Mouse (Mus musculus): ENCODE data around the gene Abcg2.

The Abcg2 gene

DNA sequence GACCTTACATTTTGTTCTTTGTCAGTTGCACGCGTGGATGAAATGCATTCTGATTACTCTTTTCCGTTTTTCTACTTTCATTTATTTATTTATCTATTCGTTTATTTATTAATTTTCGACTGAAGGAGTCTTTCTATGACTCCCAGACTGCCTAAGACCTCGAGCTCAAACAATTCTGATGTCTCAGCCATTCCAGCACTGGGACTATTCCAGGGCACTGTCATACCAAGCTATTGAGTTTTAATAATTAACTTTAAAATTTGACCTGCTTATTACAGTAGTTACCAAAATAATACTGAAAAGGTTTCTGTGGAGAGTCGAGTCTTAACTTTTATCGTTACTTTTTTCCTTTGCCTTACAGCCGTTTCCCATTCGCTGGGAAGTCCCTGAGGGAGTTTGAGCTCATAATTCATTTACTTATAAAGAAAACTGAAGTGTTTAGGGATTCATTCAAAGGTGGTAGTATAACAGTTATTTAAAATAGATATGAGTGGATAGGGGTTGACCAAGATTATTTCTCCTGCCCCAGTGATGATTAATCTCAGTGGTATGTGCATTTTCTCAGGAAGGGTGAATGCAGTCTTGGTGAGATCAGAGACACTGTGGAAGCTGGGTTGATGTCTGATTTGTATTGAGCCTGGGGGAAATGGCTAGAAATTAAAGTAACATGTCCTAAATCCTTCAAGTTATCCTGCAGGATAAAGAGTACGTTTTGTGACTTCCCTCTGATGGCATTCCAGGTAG is 56.9 kb downstream of the Abcg2 start:
- TF ChIP-seq GATA4 (IDR thresholded peaks at IDR 0.05; ENCODE audit: insufficient replicate concordance, low read length): no peak

GRCm38 (mm10) chr6:58642191-58642590 is 57.9 kb downstream of the Abcg2 start:
- TF ChIP-seq GATA4 (IDR thresholded peaks at IDR 0.05; ENCODE audit: insufficient replicate concordance, low read length): no peak

DNA sequence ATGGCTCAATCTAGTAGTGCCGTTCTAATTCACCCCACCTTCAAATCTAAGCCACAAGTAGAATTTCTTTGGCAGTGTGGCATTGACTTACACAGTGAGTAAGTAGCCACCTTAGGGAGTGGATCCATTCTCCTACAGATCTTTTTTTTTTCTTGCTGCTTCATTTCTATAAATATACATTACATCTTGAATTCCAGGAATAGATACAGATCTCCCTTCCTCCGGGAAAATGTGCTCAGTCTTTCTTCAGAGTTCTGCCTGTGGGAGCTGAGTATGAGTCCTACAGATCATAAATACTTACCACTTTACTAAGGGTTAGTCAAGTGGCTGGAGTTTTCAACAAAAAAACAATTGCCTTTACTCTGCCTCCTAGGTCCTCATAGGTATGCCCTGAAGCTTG is 60.3 kb downstream of the Abcg2 start:
- TF ChIP-seq GATA4 (IDR thresholded peaks at IDR 0.05; ENCODE audit: insufficient replicate concordance, low read length): no peak

DNA sequence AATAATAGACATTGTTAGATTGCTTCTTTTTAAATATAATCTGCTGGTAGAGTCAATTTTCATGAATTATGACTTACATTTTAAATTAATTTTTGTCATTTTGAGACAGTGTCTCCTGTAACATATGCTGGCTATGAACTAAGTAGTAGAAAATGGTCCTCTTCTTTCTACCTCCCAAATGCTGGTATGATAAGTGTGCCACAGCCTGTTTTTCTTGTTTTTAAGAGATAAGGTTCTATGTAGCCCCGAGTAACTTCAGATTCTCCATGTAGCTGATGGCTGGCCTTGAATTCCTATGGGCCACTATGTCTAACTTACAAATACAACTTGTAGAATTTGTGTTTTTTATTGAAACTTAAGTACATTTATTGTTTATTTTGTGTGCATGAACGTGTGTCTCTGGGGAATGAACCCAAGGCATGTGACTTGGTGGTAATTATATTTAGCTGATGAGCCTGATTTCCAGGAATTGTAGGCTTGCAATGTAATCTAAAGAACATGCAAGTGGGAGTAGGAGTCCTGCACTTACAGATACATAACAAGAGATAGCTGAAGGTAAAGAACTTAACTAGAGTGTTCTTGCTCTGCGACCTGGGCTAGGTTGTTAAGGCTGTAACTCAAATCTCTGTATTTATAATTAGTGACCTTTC is 63.9 kb downstream of the Abcg2 start:
- no peak for TF ChIP-seq GATA4 (IDR thresholded peaks at IDR 0.05; ENCODE audit: insufficient replicate concordance, low read length)

DNA sequence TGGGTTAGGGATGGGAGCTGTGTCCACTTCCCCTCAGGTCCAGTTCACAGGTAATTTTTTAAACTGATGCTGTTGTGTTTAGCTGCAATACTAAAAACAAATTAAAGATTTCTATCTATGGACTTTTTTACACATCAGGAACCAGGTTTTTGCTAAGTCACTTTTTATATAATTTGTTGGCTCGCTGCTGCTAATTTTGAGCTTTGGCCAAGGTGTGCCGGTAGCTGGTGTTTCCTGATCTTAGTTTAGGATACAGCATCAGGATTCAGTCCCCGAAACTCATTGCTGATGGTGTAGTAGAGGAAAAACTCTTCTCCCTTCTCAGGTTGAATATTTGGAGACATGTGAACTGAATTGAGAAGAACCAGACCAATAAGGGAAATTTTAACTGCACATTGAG is 65.8 kb downstream of the Abcg2 start:
- TF ChIP-seq GATA4 (IDR thresholded peaks at IDR 0.05; ENCODE audit: insufficient replicate concordance, low read length): no peak

DNA sequence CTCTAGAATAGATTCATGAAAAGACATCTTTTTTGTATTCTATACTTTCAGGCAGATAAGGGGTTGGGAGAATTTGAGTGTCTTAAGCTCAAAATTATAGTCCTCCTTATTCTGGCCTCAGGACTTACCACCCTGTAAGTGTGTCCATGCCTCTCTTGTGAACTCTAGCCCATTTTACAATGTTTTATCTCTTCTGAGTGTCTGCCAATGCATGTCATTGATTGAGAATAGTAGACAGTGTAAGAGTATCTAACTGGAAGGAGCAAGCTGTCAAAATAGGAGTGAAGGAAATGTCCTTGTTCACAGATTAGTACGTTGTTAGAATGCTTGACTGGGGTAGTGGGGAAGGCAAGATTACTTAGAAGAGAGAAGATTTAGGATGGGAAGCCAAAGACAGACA is 66.7 kb downstream of the Abcg2 start:
- peak; percentile 62; the same call in 1 of the 2 replicates for TF ChIP-seq GATA4 (IDR thresholded peaks at IDR 0.05; ENCODE audit: insufficient replicate concordance, low read length)

- TF ChIP-seq GATA4 (IDR thresholded peaks at IDR 0.05; ENCODE audit: insufficient replicate concordance, low read length): no peak
Measured at GRCm38 (mm10) chr6:58660951-58661575, 76.7 kb downstream of the Abcg2 start.

- no peak for TF ChIP-seq GATA4 (IDR thresholded peaks at IDR 0.05; ENCODE audit: insufficient replicate concordance, low read length)
Measured at GRCm38 (mm10) chr6:58677802-58678201, 93.5 kb downstream of the Abcg2 start.

DNA sequence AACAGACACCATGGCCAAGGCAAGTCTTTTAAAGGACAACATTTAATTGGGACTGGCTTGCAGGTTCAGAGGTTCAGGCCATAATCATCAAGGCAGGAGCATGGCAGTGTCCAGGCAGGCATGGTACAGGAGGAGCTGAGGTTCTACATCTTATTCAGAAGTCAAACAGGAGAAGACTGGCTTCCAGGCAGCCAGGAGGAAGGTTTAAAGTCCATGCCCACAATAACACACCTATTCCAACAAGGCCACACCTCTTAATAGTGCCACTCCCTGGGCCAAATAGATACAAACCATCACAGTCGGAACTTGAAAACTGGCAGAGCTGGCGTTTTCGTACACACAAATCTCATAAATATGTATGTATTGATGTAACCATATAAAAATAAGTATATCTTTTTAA is 94.2 kb downstream of the Abcg2 start:
- no peak for TF ChIP-seq GATA4 (IDR thresholded peaks at IDR 0.05; ENCODE audit: insufficient replicate concordance, low read length)

- TF ChIP-seq GATA4 (IDR thresholded peaks at IDR 0.05; ENCODE audit: insufficient replicate concordance, low read length): no peak
Measured at GRCm38 (mm10) chr6:58691584-58691983, 107.3 kb downstream of the Abcg2 start.

GRCm38 (mm10) chr6:58694257-58694656 is 109.9 kb downstream of the Abcg2 start:
- no peak for TF ChIP-seq GATA4 (IDR thresholded peaks at IDR 0.05; ENCODE audit: insufficient replicate concordance, low read length)

DNA sequence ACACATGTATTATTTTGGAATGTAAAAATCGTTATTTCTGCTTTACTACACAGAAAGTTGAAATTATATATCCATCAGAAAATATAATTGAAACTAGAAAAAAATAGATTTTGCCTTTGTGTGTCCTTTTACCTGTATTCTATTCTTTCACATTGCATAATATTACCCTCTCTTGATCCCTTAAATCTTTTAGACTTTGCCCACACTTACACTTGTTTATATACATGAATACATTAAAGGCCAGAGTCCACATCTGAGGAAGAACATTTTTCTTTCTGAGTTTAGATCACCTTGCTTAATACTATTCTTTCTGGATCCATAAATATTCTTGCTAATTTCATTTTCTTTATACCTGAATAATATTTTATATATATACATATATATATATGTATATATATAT is 110.4 kb downstream of the Abcg2 start:
- no peak for TF ChIP-seq GATA4 (IDR thresholded peaks at IDR 0.05; ENCODE audit: insufficient replicate concordance, low read length)

- no peak for TF ChIP-seq GATA4 (IDR thresholded peaks at IDR 0.05; ENCODE audit: insufficient replicate concordance, low read length)
Measured at GRCm38 (mm10) chr6:58710369-58710768, 126.0 kb downstream of the Abcg2 start.

DNA sequence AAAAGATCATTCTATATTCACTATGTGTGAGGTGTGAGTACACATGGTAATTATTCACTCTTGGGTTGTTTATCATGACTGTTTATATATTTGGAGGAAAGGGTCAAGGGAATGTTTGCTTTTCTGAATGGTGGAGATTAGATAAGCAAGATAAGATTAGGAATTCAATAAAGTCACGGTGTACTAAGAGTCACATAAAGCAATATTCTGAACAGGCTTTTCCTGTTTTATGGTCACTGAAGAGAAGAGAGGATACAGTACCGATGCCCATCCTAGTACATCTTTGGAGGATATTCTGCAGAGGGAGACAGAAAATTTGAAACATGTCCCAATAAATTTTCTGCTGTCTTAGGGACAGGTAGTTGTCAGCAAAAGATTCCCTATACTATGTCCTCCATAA is 127.6 kb downstream of the Abcg2 start:
- TF ChIP-seq GATA4 (IDR thresholded peaks at IDR 0.05; ENCODE audit: insufficient replicate concordance, low read length): no peak

GRCm38 (mm10) chr6:58733851-58734250 is 149.5 kb downstream of the Abcg2 start:
- TF ChIP-seq GATA4 (IDR thresholded peaks at IDR 0.05; ENCODE audit: insufficient replicate concordance, low read length): no peak

DNA sequence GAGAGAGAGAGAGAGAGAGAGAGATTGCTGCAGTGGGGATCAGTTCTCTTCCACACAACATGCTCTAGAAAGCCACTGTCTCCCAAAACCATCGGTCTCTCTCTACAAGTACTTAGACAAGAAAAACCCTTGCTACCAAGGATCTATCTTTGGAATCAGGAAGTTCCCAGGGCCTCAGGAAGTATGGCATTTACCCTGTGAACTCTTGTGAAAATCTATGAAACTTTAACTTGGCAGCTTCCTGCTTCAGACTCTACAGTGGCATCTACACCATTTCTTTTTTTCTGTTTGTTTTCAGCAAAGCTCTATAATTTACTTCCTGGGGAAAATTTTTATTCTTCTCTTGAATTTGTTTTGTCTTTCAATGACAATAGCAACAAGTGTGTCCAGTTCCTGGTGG is 150.8 kb downstream of the Abcg2 start:
- TF ChIP-seq GATA4 (IDR thresholded peaks at IDR 0.05; ENCODE audit: insufficient replicate concordance, low read length): no peak

All from liver, adult (tissue).